Mouse (Mus musculus) lung, adult 2 months (tissue): ENCODE measurements around the gene Dap. TPM values are rescaled to one million over a fixed set of nuclear protein-coding genes. Genes with fewer than 3 reads are reported as not detected.

Source experiments
- DNase-seq: peaks from one replicate; pipeline ENCODE4 v3.0.0; 2022
- H3K4me1 ChIP-seq: fragments of 200-500 bp; 2 replicates; pipeline ENCODE4 v1.6.1; 2011; ENCODE audit warnings: low read length; ENCODE audit not compliant: control insufficient read depth, insufficient read depth
- H3K4me3 ChIP-seq: fragments of 200-500 bp; replicated peaks from 2 replicates; pipeline ENCODE3; 2011; ENCODE audit warnings: low read depth, mild to moderate bottlenecking, control low read depth, low read length; ENCODE audit errors: extremely low read depth
- CTCF ChIP-seq: fragments of 200-500 bp; IDR thresholded peaks from 2 replicates; pipeline ENCODE4 v1.5.1; 2011; ENCODE audit warnings: mild to moderate bottlenecking, low read length, control low read depth; ENCODE audit not compliant: insufficient read depth
- POLR2A ChIP-seq: fragments of 200-500 bp; IDR thresholded peaks from 2 replicates; pipeline ENCODE4 v1.6.1; 2011; ENCODE audit warnings: low read depth, mild to moderate bottlenecking, control low read depth, low read length, borderline replicate concordance; ENCODE audit errors: extremely low read depth
- WGBS: fragments of 180-500 bp; shearing (Covaris S2); methylation state at CpG from one replicate; pipeline ENCODE4 v1.1.7; 2018; 5-methylcytosine and 5-hydroxymethylcytosine counted together
- polyA plus RNA-seq: library from polyadenylated mRNA; depleted of rRNA; stranded (reverse); fragments of >200 nt; gene quantifications from 2 replicates; pipeline ENCODE4 v1.2.3, GENCODE M21; 2012

Gene Dap
- polyA plus RNA-seq, 1 experiment = 54.3 TPM

DNA sequence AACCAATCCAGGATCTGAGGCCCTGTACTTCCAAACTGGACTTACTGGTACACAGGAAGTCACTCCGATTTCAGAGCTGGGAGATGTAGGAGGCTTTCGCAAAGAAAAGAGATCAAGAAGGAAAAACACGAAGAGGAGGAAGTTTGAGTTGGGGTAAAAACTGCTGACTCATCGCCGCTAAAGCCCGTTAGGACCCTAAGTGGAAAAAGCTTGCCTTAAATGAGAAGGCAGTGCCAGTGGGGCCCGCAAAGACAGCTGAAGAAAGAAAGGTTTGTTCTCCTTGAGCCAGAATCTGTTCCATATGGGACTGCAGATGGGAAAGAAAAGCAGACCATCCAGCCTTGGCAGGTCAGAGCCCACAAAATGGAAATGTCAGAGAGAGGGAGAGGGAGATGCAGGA, 24.8 kb downstream of the Dap start:
- Histone ChIP-seq H3K4me1 (peaks cover 6% of the 10 kb centered on the region; the same call in 1 of the 2 replicates), H3K4me3 (no peak overlapping the region)
- WGBS = 66% methylated on average over 7 of the region's 7 CpGs
- DNase-seq = no peak
- TF ChIP-seq POLR2A (no peak), CTCF (no peak)

DNA sequence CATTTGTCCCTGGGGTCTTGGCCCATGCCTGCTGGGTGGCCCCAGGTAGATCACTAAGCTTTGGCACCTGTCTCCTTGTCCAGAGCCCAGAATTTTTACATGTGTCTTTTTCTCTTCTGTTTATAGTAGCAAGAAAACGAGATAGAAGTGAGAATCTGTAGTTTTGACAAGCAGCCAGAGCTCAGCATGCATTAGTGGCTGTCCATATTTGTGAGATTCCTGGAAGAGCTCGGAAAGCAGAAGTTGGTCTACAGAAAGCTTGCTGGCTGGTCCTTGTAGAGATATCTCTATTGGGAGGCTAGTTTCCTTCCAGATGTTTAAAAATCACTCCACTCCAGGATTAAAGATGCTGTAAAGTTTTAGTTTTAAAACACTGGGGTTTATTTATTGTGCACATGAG, 25.9 kb downstream of the Dap start:
- Histone ChIP-seq H3K4me1 (peaks cover 6% of the 10 kb centered on the region; the same call in 1 of the 2 replicates), H3K4me3 (no peak overlapping the region)
- 57% methylated on average over 2 of the region's 2 CpGs for WGBS
- no peak for DNase-seq
- TF ChIP-seq POLR2A (no peak), CTCF (no peak)

DNA sequence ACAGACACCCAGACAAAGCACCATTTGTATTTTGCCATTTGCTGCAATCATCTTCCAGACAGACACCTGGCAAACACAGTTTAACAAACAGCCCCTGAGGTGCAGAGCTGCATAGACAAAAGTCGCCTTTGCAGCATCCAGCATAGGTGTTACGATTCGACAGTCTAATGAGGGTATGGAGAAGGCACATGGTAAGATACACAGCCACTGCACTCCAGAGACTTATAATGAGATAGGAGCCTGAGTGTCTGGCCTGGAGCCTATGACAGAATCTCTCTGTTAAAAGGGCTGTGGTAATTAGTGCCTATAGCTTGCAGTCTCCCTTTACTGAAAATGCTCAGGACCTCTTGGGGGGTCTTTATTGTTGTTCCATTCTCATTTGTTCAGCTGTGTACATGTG, 26.6 kb downstream of the Dap start:
- no peak for DNase-seq
- 94% methylated on average over 3 of the region's 3 CpGs for WGBS
- Histone ChIP-seq H3K4me1 (peaks cover 6% of the 10 kb centered on the region; the same call in 1 of the 2 replicates), H3K4me3 (no peak overlapping the region)
- TF ChIP-seq POLR2A (no peak), CTCF (no peak)

DNA sequence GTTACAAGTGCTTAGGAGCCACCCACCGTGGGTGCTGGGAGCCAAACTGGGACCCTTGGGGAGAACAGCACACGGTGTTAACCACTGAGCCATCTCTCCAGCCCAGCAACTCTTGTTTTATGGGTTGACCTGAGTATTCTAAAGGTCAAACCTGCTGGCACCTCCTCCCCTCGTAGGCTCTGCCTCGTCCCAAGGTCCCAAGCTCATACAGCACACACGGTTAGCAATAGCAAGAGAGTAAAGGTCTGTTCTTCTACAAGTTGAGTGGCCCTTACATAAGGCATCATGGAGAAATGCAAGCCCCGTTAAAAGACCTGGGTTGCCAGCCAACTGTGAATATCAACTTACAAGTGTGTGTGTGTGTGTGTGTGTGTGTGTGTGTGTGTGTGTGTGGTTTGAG, 27.1 kb downstream of the Dap start:
- Histone ChIP-seq H3K4me3 (no peak overlapping the region), H3K4me1 (peaks cover 4% of the 10 kb centered on the region; the same call in 1 of the 2 replicates)
- TF ChIP-seq POLR2A (no peak), CTCF (no peak)
- 86% methylated on average over 6 of the region's 6 CpGs for WGBS
- DNase-seq = no peak

DNA sequence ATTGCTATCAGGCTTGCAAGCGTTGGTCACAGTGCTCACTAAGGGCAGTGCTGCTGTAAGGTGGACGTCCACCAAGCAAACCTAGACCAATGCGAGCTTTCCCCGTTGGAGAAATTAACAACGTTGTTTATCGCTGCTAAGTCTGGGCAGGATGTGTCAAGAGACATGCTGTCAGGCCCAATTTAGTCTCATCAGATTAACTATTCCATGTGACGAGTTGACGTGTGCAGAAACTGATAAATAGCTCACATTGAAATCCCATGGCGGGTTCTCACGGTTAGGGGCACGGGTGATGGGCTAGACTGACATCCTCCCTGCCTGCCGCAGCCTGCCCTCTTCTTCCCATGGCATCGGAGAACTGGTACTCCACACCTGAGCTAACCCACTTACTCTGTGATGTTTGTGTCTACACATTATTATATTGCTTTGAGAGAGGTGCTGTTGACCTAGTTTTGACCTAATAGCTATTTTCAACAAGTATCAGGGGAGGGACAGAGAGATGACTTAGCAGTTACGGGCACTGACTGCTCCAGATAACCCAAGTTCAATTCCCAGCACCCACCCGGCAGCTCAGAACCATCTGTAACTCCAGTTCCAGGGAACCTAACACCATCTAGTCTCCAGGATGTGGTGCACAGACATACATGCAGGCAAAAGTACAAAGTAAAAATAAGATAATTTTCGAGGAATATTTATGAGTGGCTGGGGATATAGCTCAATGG, 28.6 kb downstream of the Dap start:
- DNase-seq = no peak
- no peak overlapping the region for H3K4me3 ChIP-seq
- TF ChIP-seq CTCF = no peak
- no peak for TF ChIP-seq POLR2A
- no peaks in the 10 kb centered on the region for H3K4me1 ChIP-seq
- whole genome bisulfite sequencing = 73% methylated on average over 16 of the region's 16 CpGs

DNA sequence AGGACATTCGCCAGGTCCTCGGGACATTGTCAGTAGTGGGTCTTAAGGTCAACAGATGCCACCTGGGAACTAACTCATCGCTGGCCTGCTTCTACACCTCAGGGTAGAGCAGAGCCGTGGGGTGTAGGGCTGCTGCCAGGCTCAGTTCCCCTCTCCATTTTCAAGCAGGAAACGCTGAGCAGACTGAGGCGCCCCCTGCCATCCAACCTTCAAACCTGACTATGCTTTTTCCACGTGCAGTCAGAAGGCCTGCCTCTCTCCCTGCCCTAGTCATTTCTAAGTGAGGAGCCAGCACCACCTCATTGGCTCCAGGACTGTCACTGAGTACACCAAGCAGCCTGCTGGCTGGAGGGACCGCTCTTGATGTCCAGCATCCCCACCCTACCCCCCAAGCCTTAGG, 29.3 kb downstream of the Dap start:
- H3K4me3 ChIP-seq = no peak overlapping the region
- no peak for TF ChIP-seq POLR2A
- TF ChIP-seq CTCF = no peak
- no peaks in the 10 kb centered on the region for H3K4me1 ChIP-seq
- 70% methylated on average over 8 of the region's 8 CpGs for WGBS
- DNase-seq = no peak

DNA sequence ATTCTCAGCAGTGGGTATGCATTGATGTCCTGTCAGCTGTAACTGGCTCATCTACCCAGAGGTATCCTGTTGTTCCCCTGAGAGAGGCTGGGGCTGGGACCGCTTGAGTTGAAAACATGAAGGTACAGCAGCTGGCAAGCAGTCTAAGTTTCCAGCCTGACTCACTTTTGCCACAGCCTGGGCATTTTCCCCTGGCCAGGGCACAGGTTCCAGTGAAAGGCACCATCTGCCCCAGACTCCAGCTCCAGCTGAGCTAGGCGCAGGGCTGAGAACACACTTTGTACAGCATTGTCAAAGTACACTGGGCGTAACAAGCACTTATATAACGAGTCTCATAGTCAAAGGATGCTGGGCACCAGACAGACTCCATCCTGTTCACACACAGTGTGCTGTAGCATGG, 29.8 kb downstream of the Dap start:
- H3K4me3 ChIP-seq = no peak overlapping the region
- H3K4me1 ChIP-seq = no peaks in the 10 kb centered on the region
- WGBS = 87% methylated on average over 4 of the region's 4 CpGs
- no peak for DNase-seq
- no peak for TF ChIP-seq POLR2A
- no peak for TF ChIP-seq CTCF

DNA sequence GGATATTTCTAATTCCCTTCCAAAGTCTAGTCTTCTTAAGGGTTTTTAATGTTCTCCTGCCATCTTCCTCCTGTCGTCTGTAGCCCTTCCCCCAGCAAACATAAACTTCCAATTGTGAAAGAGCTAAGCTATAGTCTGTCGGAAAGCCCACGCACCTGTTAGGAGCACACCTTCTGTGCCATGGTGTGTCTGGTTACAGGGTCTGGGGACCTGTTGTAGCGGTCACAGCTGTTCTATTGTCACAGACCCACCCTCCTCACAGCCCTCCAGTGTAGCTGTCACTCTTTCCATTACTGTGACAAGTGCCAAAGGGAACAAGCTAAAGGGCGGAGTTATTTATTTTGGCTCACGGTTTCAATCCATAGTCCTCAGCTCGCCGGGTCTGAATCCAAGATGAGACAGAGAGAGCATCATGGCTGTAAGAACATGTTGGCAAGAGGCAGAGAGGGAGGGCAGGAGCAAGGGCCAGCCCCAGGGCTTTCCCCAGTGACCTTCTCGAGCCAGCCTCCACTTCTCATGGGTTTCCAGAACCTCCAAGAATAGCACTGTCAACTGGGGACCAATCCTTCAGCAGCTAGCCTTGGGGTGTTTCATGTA, 30.9 kb downstream of the Dap start:
- DNase-seq = no peak
- Histone ChIP-seq H3K4me3 (no peak overlapping the region), H3K4me1 (no peaks in the 10 kb centered on the region)
- 74% methylated on average over 9 of the region's 9 CpGs for WGBS
- TF ChIP-seq CTCF (no peak), POLR2A (no peak)

DNA sequence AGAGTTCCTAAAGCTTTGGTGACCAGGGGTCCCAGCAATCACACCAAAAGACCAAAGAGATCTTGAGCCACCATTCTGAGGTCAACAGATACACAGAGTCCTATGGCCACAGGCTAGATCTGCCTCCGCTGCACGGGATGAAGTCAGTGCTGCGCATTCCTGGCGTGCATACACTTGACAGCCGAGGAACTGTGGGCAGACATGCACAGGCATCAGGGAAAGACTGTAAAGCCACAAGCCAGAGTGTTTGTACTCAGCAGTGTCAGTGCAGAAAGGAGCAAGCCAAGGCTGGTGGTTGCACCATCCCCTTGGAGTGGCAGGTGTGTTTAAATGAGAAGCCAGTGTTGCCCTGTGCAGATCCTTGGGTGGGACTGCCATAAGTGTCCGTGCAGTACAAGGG, 31.6 kb downstream of the Dap start:
- H3K4me1 ChIP-seq = no peaks in the 10 kb centered on the region
- 68% methylated on average over 6 of the region's 6 CpGs for WGBS
- no peak overlapping the region for H3K4me3 ChIP-seq
- no peak for DNase-seq
- TF ChIP-seq POLR2A = no peak
- no peak for TF ChIP-seq CTCF

DNA sequence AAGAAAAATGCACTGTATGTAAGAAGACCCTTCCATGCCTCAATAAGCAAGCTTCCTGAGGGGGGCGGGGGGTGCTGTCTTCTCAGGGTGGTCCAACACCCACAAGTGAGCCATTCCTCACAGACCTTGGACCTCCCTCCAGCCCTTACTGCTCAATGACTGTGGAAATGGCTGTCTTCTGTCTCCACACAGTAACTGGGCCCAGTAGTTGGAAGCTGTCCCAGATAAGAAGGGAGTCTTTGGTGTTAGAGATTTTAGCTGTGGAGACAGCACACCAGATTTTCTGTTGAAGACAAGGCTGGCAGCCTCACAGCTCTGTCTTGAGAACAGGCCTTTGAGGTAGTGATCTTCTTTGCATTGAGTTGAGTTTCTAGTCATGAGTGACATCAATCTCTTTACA, 33.2 kb downstream of the Dap start:
- WGBS = 85% methylated on average over 1 of the region's 1 CpGs
- no peak for TF ChIP-seq POLR2A
- no peak for TF ChIP-seq CTCF
- DNase-seq = no peak

More for the DNA sequence above, 33.2 kb downstream of the Dap start:
- Histone ChIP-seq H3K4me1 (no peaks in the 10 kb centered on the region), H3K4me3 (no peak overlapping the region)
